Mouse (Mus musculus): ENCODE measurements around the gene Ldlrap1.

- TF ChIP-seq POLR2A (IDR thresholded peaks at IDR 0.05; ENCODE audit: control insufficient read depth, low read depth, low read length) (no peak), CTCF (IDR thresholded peaks at IDR 0.05; ENCODE audit: control insufficient read depth, insufficient read depth, insufficient replicate concordance, low read depth, low read length) (no peak)
Measured at GRCm38 (mm10) chr4:134779136-134779934, 11.5 kb upstream of the Ldlrap1 start.

All from testis, adult 2 months (tissue).